Mouse (Mus musculus) heart, postnatal 0 days (tissue): ENCODE measurements around the gene Ubtf.

Experiments used
- CTCF ChIP-seq: IDR thresholded peaks from 2 replicates; pipeline ENCODE4 v1.5.1; 2016; ENCODE audit warnings: antibody characterized with exemption, control low read depth, low read depth
- EP300 ChIP-seq: IDR thresholded peaks from 2 replicates; pipeline ENCODE4 v1.6.1; 2016; ENCODE audit warnings: antibody characterized with exemption, low read depth

DNA sequence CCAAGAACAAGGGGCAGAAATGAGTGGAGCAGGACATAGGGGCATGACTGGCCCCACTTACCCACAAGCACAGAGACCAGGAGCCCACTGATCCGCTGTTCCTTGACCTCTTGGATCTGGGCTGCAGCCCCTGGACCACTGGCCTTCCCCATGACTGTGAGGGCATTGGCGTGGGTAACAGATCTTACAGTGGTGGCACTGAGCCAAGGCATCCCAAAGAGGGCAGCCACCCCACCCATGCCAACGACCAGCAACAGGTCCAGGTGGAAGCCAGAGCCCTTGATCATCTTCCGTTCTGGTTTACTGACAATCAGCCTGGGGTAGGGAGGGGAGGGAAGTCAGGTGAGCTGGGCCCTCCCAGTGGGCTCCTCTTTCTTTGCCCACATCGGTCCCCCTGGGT, 32.8 kb upstream of the Ubtf start:
- TF ChIP-seq CTCF: no peak
- no peak for TF ChIP-seq EP300
